Mouse (Mus musculus): Measurements from ENCODE around the gene Ipcef1. TPM values are rescaled to one million over a fixed set of nuclear protein-coding genes. Genes with fewer than 3 reads are reported as not detected.

Gene Ipcef1
- polyA plus RNA-seq, 1 experiment from 2014 or later: 1.4 TPM

GRCm38 (mm10) chr10:6936671-6937425 lies 115.4 kb downstream of the Ipcef1 start:
- Histone ChIP-seq H3K4me2 (replicated peaks) (no peak overlapping the region), H3K36me3 (no peaks in the 10 kb centered on the region), H3K27me3 (no peaks in the 10 kb centered on the region), H3K9me3 (no peaks in the 10 kb centered on the region), H3K27ac (replicated peaks) (no peak overlapping the region), H3K4me1 (0 out of 2 replicates have a peak, but pooled peaks cover 3% of the 10 kb centered on the region), H3K9ac (replicated peaks) (no peak overlapping the region), H3K4me3 (no peak overlapping the region)
- no peak for ATAC-seq (replicated peaks)
- WGBS: 85% methylated on average over 4 of the region's 4 CpGs

GRCm38 (mm10) chr10:6934776-6935175 lies 117.5 kb downstream of the Ipcef1 start:
- no peak overlapping the region for H3K4me3 ChIP-seq
- no peak overlapping the region for H3K9ac ChIP-seq (replicated peaks)
- WGBS: 67% methylated on average over 3 of the region's 3 CpGs
- H3K4me1 ChIP-seq: 0 out of 2 replicates have a peak, but pooled peaks cover 3% of the 10 kb centered on the region
- no peak overlapping the region for H3K4me2 ChIP-seq (replicated peaks)
- 0 out of 2 replicates have a peak, but pooled peaks have one; percentile 43 for ATAC-seq (replicated peaks)
- no peaks in the 10 kb centered on the region for H3K27me3 ChIP-seq
- H3K27ac ChIP-seq (replicated peaks): no peak overlapping the region
- no peaks in the 10 kb centered on the region for H3K9me3 ChIP-seq
- H3K36me3 ChIP-seq: no peaks in the 10 kb centered on the region

GRCm38 (mm10) chr10:6930889-6931288 lies 121.4 kb downstream of the Ipcef1 start:
- ATAC-seq (replicated peaks): no peak
- Histone ChIP-seq H3K4me1 (0 out of 2 replicates have a peak, but pooled peaks cover 3% of the 10 kb centered on the region), H3K9ac (replicated peaks) (no peak overlapping the region), H3K36me3 (no peaks in the 10 kb centered on the region), H3K27me3 (no peaks in the 10 kb centered on the region), H3K27ac (replicated peaks) (no peak overlapping the region), H3K9me3 (no peaks in the 10 kb centered on the region), H3K4me3 (no peak overlapping the region), H3K4me2 (replicated peaks) (no peak overlapping the region)
- WGBS: 67% methylated on average over 2 of the region's 2 CpGs

GRCm38 (mm10) chr10:6930398-6930797 lies 121.9 kb downstream of the Ipcef1 start:
- H3K4me3 ChIP-seq: no peak overlapping the region
- 93% methylated on average over 1 of the region's 1 CpGs for WGBS

GRCm38 (mm10) chr10:6928905-6929304 lies 123.4 kb downstream of the Ipcef1 start:
- H3K4me3 ChIP-seq: no peak overlapping the region
- no peaks in the 10 kb centered on the region for H3K9me3 ChIP-seq
- no peaks in the 10 kb centered on the region for H3K36me3 ChIP-seq
- H3K4me1 ChIP-seq: no peaks in the 10 kb centered on the region
- no peak overlapping the region for H3K27ac ChIP-seq (replicated peaks)
- no peak overlapping the region for H3K9ac ChIP-seq (replicated peaks)
- no peak overlapping the region for H3K4me2 ChIP-seq (replicated peaks)
- H3K27me3 ChIP-seq: no peaks in the 10 kb centered on the region
- no peak for ATAC-seq (replicated peaks)
- WGBS: 57% methylated on average over 1 of the region's 1 CpGs

More at GRCm38 (mm10) chr10:6930398-6930797, 121.9 kb downstream of the Ipcef1 start:
- H3K9ac ChIP-seq (replicated peaks): no peak overlapping the region
- no peaks in the 10 kb centered on the region for H3K9me3 ChIP-seq
- no peaks in the 10 kb centered on the region for H3K27me3 ChIP-seq
- 0 out of 2 replicates have a peak, but pooled peaks cover 3% of the 10 kb centered on the region for H3K4me1 ChIP-seq
- H3K36me3 ChIP-seq: no peaks in the 10 kb centered on the region
- H3K27ac ChIP-seq (replicated peaks): no peak overlapping the region
- ATAC-seq (replicated peaks): no peak
- H3K4me2 ChIP-seq (replicated peaks): no peak overlapping the region

GRCm38 (mm10) chr10:6927600-6928223 lies 124.6 kb downstream of the Ipcef1 start:
- Histone ChIP-seq H3K9me3 (no peaks in the 10 kb centered on the region), H3K27ac (replicated peaks) (no peak overlapping the region), H3K36me3 (no peaks in the 10 kb centered on the region), H3K4me3 (no peak overlapping the region), H3K27me3 (no peaks in the 10 kb centered on the region), H3K4me2 (replicated peaks) (no peak overlapping the region), H3K9ac (replicated peaks) (no peak overlapping the region), H3K4me1 (no peaks in the 10 kb centered on the region)
- WGBS: 81% methylated on average over 4 of the region's 4 CpGs
- no peak for ATAC-seq (replicated peaks)

GRCm38 (mm10) chr10:6926724-6927123 lies 125.6 kb downstream of the Ipcef1 start:
- Histone ChIP-seq H3K27ac (replicated peaks) (peak overlapping the region; percentile 66), H3K4me2 (replicated peaks) (no peak overlapping the region), H3K27me3 (no peaks in the 10 kb centered on the region), H3K9ac (replicated peaks) (no peak overlapping the region), H3K9me3 (no peaks in the 10 kb centered on the region), H3K36me3 (no peaks in the 10 kb centered on the region), H3K4me3 (no peak overlapping the region), H3K4me1 (no peaks in the 10 kb centered on the region)
- 77% methylated on average over 2 of the region's 2 CpGs for WGBS
- ATAC-seq (replicated peaks): no peak; the same call in 1 of the 2 replicates

GRCm38 (mm10) chr10:6916545-6917257 lies 135.6 kb downstream of the Ipcef1 start:
- Histone ChIP-seq H3K27me3 (no peaks in the 10 kb centered on the region), H3K4me1 (peaks cover 20% of the 10 kb centered on the region), H3K9ac (replicated peaks) (no peak overlapping the region), H3K27ac (replicated peaks) (peak overlapping the region; percentile 82), H3K36me3 (no peaks in the 10 kb centered on the region), H3K9me3 (no peaks in the 10 kb centered on the region), H3K4me2 (replicated peaks) (no peak overlapping the region; the same call in 1 of the 2 replicates), H3K4me3 (no peak overlapping the region)
- WGBS: 8% methylated on average over 6 of the region's 6 CpGs
- ATAC-seq (replicated peaks): peak; percentile 89

GRCm38 (mm10) chr10:6915991-6916390 lies 136.3 kb downstream of the Ipcef1 start:
- H3K4me2 ChIP-seq (replicated peaks): no peak overlapping the region

GRCm38 (mm10) chr10:6909763-6910162 lies 142.5 kb downstream of the Ipcef1 start:
- no peaks in the 10 kb centered on the region for H3K36me3 ChIP-seq
- no peaks in the 10 kb centered on the region for H3K27me3 ChIP-seq
- no peak for ATAC-seq (replicated peaks)
- WGBS: 59% methylated on average over 2 of the region's 2 CpGs
- no peak overlapping the region for H3K4me2 ChIP-seq (replicated peaks)
- H3K9ac ChIP-seq (replicated peaks): no peak overlapping the region
- no peaks in the 10 kb centered on the region for H3K4me1 ChIP-seq
- H3K4me3 ChIP-seq: no peak overlapping the region
- H3K27ac ChIP-seq (replicated peaks): no peak overlapping the region
- no peaks in the 10 kb centered on the region for H3K9me3 ChIP-seq

More at GRCm38 (mm10) chr10:6915991-6916390, 136.3 kb downstream of the Ipcef1 start:
- peaks cover 20% of the 10 kb centered on the region for H3K4me1 ChIP-seq
- no peaks in the 10 kb centered on the region for H3K36me3 ChIP-seq
- no peaks in the 10 kb centered on the region for H3K27me3 ChIP-seq
- WGBS: 14% methylated on average over 1 of the region's 1 CpGs
- no peak overlapping the region for H3K9ac ChIP-seq (replicated peaks)
- H3K27ac ChIP-seq (replicated peaks): peak overlapping the region; percentile 64
- ATAC-seq (replicated peaks): no peak
- H3K4me3 ChIP-seq: no peak overlapping the region
- no peaks in the 10 kb centered on the region for H3K9me3 ChIP-seq

GRCm38 (mm10) chr10:6901819-6902393 lies 150.4 kb downstream of the Ipcef1 start:
- no peaks in the 10 kb centered on the region for H3K36me3 ChIP-seq
- no peak overlapping the region for H3K9ac ChIP-seq (replicated peaks)
- no peaks in the 10 kb centered on the region for H3K27me3 ChIP-seq
- no peak overlapping the region for H3K4me3 ChIP-seq
- no peaks in the 10 kb centered on the region for H3K4me1 ChIP-seq
- no peak overlapping the region for H3K4me2 ChIP-seq (replicated peaks)
- no peak overlapping the region for H3K27ac ChIP-seq (replicated peaks)
- no peak for ATAC-seq (replicated peaks)
- H3K9me3 ChIP-seq: no peaks in the 10 kb centered on the region
- 80% methylated on average over 3 of the region's 3 CpGs for WGBS

GRCm38 (mm10) chr10:6900126-6900525 lies 152.2 kb downstream of the Ipcef1 start:
- H3K36me3 ChIP-seq: no peaks in the 10 kb centered on the region
- WGBS: 63% methylated on average over 4 of the region's 4 CpGs
- H3K9me3 ChIP-seq: no peaks in the 10 kb centered on the region
- ATAC-seq (replicated peaks): no peak; the same call in 1 of the 2 replicates
- no peak overlapping the region for H3K9ac ChIP-seq (replicated peaks)
- H3K4me2 ChIP-seq (replicated peaks): no peak overlapping the region
- no peak overlapping the region for H3K27ac ChIP-seq (replicated peaks)
- no peak overlapping the region for H3K4me3 ChIP-seq
- no peaks in the 10 kb centered on the region for H3K27me3 ChIP-seq
- no peaks in the 10 kb centered on the region for H3K4me1 ChIP-seq

Data from forebrain, embryonic 15.5 days (tissue).